Mouse (Mus musculus) layer of hippocampus, adult 2 months (tissue): ENCODE data around the gene Rest. TPM values are rescaled to one million over a fixed set of nuclear protein-coding genes. Genes with fewer than 3 reads are reported as not detected.

Experiments used
- DNase-seq, 2 experiments: peaks; one replicate each; pipeline ENCODE4 v3.0.0; 2022; ENCODE audit warnings: low spot score in 2 of 2
- H3K27ac ChIP-seq: fragments of 200-600 bp; 2 replicates; pipeline ENCODE4 v1.8.1; 2022
- H3K4me3 ChIP-seq: fragments of 200-600 bp; 2 replicates; pipeline ENCODE4 v1.8.1; 2022; ENCODE audit warnings: mild to moderate bottlenecking
- CTCF ChIP-seq: fragments of 200-600 bp; conservative IDR thresholded peaks from 2 replicates; pipeline ENCODE4 v1.8.1; 2022; ENCODE audit warnings: antibody characterized with exemption, mild to moderate bottlenecking, moderate library complexity
- microRNA-seq, 2 experiments: library from miRNA; unstranded; fragments of <30 nt; microRNA quantifications; one replicate each; pipeline ENCODE4 v1.2.0; 2021
- total RNA-seq, 2 experiments: library from RNA; stranded (reverse); gene quantifications; 2 replicates each; pipeline ENCODE4 v1.2.3; 2021

The Rest gene
- total RNA-seq, 2 experiments from 2014 or later: 3.4 to 4.4 TPM

DNA sequence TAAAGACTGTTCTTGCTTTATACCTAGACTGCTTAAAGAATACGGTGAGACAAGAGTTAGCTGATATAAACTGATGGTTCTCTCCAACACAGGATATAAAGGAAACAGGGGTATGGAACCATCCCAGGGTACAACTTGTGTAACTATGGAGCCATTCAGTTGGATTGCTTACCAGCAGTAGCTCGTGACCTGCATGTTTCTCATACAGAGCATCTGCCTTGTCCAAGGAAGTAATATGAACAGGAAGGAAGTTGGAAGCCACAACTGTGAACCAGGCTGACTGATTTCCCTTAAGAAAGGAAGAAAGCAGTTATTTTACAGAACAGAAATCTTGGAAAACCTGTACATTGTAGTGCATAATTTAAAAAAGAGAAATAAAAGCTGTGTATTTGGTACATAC is 34.2 kb downstream of the Rest start:
- Histone ChIP-seq H3K4me3 (no peak overlapping the region), H3K27ac (no peak overlapping the region)
- no peak for TF ChIP-seq CTCF
- no peak for DNase-seq

DNA sequence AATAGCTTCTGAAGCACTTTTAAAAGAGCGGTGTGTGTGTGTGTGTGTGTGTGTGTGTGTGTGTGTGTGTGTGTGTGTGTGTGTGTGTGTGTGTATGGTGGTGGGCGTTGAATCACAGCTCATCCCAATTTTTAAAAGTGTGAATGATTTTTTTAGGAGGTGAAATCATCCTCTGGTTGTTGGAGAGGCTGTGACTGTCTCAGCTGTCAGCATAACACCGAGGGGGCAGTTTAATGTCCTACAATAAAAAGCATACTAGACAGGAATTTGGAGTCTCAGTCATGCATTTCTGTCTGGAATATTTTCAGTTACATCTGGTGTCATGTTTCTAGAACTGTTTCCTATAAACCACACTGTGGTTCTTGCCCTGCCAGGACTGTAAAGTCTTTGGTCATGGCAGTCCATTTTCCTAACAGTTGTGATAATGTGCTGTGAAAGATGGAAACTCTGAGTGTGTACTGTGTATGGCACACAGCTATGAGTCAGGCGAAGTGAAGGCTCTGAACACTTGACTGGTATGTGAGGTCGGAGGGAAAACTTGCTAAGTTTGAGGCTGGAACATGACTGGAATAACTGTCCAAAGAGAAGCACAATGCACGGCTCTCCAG is 36.1 kb downstream of the Rest start:
- no peak overlapping the region for H3K4me3 ChIP-seq
- H3K27ac ChIP-seq: no peak overlapping the region
- no peak for DNase-seq
- TF ChIP-seq CTCF: no peak

DNA sequence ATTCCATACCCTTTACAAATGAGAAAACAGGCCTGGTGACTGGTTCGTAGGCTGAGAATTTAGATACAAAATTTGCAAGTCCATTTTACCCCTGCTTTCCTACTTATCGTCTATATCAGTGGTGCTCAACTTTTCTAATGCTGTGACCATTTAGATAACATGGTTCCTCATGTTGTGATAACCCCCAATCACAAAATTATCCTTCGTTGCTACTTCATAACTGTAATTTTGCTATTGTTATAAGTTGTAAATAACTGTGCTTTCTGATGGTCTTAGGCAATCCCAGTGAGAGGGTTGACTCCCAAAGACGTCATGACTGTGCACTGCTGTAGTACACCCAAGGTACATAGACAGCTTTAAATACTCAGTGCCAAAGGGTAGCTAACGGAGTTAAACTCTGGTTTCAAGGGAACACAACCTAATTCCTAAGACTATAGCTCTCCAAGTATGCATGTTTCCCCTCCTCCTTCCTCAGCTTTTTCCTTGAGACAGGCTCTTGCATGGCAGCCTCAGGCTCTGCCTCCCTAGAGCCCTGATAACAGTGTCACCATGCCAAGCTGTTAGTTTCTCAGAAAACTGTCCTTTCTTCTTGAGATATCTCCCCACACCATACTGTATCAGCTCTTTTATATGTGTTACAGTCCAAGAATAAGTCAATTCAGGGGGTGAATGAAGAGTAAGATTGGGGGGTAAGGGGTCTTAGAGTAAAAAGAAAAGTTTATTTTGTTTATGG is 42.7 kb downstream of the Rest start:
- peak overlapping the region; percentile 97 for H3K4me3 ChIP-seq
- no peak for TF ChIP-seq CTCF
- H3K27ac ChIP-seq: no peak overlapping the region
- DNase-seq: no peak

DNA sequence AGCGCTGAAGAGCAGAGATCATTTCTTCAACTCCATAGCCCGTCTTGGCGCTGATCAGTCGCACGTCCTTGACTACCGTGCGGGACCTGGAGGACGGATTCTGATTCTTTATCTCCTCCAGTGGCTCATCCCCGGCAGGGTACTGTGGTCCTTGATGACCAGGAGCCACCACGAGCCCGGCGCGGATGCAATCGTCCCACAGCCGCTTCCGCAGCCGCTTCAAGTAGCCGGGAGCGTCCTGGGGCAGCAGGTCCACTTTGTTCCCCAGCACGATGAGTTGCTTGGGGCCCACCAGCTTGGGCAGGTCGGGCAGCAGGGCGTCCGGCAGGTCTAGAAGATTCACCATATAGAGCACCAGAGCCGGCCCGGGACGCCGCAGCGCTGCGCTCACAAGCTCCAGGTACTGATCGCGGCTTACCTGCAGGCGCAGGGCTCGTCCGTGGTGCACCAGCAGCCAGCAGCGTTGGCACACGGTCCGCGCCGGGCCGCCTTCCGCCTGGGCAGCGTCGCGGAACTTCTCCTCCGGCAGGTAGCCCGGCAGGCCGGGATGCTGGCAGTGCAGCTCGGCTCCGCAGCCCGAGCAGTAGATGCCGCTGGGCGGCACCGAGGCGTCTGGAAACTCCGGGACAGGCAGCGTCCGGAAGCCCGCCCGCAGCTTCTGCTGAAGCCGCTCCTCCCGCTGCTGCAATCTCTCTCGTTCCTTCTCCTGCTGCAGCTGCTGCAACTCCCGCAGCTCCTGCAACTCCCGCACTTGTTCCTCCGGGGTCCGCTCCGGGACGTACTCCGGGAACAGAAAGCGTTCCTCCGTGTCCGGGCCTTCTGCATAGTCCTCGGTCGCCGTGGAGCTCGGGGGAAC is 44.0 kb downstream of the Rest start:
- H3K4me3 ChIP-seq: peak overlapping the region; percentile 97
- TF ChIP-seq CTCF: no peak
- peak overlapping the region; percentile 96 for H3K27ac ChIP-seq
- no peak for DNase-seq

DNA sequence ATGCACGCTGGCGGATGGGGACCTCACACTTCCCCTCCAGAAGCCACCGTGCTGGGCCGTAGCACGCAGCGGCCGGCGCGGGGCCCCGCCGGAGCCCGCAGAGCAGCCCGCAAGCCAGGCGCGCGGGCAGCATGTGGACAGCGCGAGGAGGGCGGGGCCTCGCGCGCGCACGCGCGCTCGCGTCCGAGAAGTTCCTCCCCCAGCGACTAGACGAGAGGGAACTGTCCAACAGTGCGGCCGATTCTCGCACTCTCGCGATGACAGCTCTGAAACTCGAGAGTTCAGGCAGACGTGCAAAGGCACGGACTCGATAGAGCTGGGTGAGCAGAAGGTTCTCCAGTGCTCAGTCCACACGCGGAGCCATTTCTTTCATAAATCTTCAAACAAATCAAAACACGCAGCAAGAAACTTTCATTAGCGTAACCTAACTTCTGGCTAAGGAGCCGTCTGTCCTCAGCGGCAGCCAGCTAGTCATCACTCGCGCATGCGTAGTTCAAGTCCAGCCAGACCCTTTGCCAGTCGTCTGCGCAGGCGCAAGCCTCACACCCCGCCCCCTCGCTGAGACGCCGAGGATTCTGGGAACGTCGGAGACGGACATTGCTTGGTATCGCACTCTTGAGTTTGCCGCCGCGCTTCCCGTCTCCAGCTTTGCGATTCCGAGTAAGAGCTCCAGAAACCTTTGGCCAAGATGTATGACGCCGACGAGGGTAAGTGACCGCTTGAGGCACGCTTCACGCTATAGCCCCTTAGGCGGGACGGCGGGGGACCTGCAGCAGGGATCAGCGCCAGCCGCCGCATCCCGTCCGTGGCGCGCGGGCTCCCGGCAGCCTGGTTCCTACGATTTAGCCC is 44.9 kb downstream of the Rest start, which contains the start of the genes Noa1 and Polr2b:
Noa1 (minus strand) TSS at position 161 of the 849 bp plus-strand sequence.
Polr2b (plus strand) TSS at position 224 of the 849 bp plus-strand sequence.
- H3K4me3 ChIP-seq: peak within 1 kb of the TSS; percentile 97
- DNase-seq: peak; percentile 97 to 100
- peak within 1 kb of the TSS; percentile 96 for H3K27ac ChIP-seq
- 0 out of 2 replicates have a peak, but pooled peaks have one; percentile 19 for TF ChIP-seq CTCF

DNA sequence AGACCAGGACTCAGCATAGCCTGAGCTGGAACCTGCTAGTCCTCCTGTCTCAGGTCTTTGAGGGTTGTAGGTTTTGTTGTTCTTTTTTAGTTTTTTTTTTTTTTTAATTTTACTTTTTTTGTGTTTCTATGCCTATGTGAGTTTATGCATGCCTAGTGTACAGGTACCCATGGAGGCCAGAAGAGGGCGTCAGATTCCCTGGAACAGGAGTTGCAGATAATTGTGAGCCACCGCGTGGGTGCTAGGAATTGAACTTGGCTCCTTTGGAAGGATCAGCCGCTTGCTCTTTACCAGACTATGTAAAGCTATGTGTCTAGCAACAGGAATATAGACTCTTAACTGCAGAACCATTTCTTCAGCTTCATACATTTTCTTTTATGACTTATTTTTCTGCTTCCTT is 48.9 kb downstream of the Rest start:
- Histone ChIP-seq H3K27ac (no peak overlapping the region), H3K4me3 (no peak overlapping the region)
- no peak for DNase-seq
- TF ChIP-seq CTCF: no peak

DNA sequence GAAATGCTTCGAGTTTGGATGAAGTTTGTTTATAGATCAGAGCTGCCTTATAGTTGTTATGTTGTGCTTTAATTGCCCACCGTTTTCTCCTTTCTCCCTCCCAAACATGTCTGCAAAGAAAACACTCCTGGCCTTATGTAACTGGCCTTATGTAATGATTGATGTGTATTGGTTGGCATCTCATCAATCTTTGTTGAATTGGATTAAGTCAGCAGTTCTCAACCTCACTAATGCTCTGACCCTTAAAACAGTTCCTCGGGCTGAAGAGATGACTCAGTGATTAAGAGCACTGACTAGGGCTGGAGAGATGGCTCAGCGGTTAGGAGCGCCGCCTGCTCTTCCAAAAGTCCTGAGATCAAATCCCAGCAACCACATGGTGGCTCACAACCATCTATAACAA is 49.7 kb downstream of the Rest start:
- Histone ChIP-seq H3K27ac (no peak overlapping the region), H3K4me3 (no peak overlapping the region)
- no peak for TF ChIP-seq CTCF
- no peak for DNase-seq

DNA sequence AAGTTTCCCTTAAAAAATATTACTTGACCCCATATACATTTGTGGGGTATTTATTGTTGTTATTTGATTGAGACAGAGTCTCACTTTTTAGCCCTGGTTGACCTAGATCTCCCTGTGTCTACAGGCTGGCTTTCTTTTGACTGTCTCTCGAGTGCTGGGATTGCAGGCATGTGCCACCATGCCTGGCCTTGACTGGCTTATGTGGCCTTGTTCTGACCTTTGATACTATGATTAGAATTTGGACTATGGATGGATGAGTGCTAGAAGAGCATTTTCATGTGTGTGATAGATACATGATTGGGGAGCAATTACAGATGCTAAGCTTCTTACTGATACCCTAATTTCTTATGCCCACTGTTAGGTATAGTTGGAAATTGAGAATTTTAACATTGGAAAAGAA is 59.6 kb downstream of the Rest start:
- H3K4me3 ChIP-seq: no peak overlapping the region
- H3K27ac ChIP-seq: no peak overlapping the region
- no peak for TF ChIP-seq CTCF
- DNase-seq: no peak

DNA sequence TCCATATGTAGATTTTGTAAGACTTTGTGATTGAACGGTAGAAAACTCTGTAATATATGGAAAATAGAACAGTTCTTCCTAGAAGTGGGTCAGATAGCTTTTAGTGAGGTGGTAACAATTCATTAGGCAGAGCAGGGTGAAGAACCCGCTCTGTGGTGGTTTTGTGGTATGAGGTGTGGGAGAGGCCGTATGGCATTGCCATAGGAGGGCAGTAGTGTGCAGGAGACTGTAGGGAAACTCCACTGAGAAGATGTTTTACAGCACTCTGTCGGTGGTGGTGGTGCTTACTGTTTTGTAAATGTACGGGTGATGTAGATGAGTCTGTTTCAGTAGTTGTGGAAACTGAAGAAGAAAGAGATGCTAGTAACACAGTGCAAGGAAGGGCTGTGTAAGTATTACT is 64.9 kb downstream of the Rest start:
- peak; percentile 54 for TF ChIP-seq CTCF
- Histone ChIP-seq H3K27ac (no peak overlapping the region), H3K4me3 (no peak overlapping the region)
- DNase-seq: no peak

Small RNAs within 50 kb of the gene (microRNA-seq; reads per million reads assigned to microRNA genes)
- 0 reads per million in 2 experiments for gene Mir5098

Other genes starting within 250 kb of the Rest start
- gene Thegl, start 249.5 kb upstream of the Rest start, total RNA-seq: 1 to 10 TPM; 1.4 to 1.6 TPM
- gene Hopx, start 150.4 kb upstream of the Rest start, total RNA-seq: 10 to 100 TPM; 81.8 to 81.9 TPM
- gene Spink2, start 54.0 kb upstream of the Rest start, total RNA-seq: not detected
- gene Noa1, start 44.6 kb downstream of the Rest start, total RNA-seq: 10 to 100 TPM; 25.7 to 25.9 TPM
- gene Polr2b, start 44.7 kb downstream of the Rest start, total RNA-seq: 10 to 100 TPM; 48.3 to 51.5 TPM
- 10 to 100 TPM; 22.4 to 26.5 TPM for gene Igfbp7, start 142.6 kb downstream of the Rest start, total RNA-seq